Mouse (Mus musculus) kidney, postnatal 36 days (tissue): ENCODE results near the gene Pde4b.

Experiments used
- DNase-seq, 2 experiments: peaks; one replicate each; pipeline ENCODE4 v3.0.0; 2021 to 2022; ENCODE audit warnings: mixed read lengths in 2 of 2

Pde4b gene

GRCm38 (mm10) chr4:102408132-102408531 lies 320.8 kb downstream of the Pde4b start:
- no peak for DNase-seq

DNA sequence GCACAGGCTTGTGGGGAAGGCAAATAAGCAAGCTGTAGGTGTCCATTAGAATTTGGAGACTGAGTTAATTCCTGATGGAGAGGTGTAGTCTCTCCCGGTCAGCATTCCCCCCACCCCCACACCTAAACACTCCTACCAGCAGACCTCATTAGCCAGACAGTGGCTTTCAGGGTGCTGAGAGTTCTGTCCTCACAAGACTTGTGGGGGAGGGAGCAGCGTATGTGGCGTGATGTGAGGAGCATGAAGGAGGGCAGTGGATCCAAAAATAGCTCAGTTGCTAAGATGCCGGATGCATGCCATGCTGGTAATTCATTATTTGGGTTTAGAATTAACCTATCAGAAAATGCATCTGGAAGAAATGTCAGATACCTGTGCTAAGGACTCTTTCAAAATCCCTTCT lies 321.6 kb downstream of the Pde4b start:
- no peak for DNase-seq

- no peak for DNase-seq
Observed at GRCm38 (mm10) chr4:102413101-102413500, 325.8 kb downstream of the Pde4b start.

DNA sequence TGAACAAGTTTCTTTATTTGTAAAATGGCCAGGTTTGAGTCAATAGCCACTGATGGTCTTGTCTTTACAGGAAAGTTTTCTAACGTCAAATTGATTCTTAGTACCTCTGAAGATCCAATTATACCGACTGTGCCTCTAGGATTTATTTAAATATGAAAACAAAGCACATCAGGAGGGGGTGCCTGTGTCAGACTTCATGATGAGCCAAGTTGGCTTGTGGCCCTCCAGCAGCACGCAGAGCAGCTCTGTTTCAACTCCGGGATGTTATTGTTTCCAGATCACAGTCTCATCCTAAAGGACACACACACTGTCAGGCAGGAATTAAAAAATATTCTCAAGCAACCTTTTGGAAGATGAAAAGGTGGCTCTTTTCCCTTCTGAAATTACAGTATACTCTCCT lies 326.5 kb downstream of the Pde4b start:
- DNase-seq: no peak

DNA sequence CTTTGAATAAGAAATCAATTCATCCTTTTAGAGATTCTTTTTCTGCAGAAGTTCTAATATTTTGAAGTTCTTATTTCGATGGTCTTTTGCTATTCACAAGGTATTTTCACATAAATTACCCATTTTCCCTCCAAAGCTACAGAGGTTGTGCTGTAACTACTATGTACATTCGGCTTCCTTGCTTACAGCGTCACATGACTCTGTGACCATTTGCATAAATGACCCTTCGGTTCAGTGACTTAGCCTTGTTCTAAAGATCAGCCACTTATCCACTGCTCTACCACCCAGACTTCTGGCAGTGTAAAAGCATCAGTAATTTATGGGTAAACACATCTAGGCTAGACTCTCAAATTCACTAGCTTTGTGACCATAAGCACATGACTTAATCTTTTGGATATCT lies 327.3 kb downstream of the Pde4b start:
- no peak for DNase-seq

DNA sequence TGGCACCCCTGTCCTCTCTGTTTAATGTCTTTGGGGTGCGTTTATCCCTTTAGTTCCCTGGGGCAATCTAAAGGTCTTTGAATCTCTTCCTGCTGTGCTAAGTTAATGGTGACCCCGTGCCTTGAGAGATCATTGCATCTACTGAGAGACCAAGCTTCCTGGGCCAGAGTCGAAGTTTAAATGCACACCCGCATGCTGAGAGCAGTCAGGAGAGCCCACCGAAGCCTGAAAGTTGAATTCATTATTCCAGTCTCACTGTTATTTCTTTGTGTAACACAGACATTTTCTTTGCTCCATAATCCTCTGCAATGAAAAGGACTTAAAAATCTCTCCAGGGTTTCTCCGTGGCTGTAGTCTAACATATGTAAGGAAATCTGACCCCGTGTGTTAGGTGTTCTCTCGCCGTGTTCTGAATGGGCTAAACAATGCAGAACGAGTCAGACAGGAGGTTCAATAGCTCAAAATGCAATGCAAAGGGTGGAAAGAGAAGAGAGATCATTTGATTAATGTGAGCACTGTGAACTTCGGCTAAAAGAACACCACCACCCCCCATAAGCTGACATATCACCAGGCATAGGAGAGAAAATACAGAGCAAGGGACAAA lies 333.6 kb downstream of the Pde4b start:
- DNase-seq: no peak

DNA sequence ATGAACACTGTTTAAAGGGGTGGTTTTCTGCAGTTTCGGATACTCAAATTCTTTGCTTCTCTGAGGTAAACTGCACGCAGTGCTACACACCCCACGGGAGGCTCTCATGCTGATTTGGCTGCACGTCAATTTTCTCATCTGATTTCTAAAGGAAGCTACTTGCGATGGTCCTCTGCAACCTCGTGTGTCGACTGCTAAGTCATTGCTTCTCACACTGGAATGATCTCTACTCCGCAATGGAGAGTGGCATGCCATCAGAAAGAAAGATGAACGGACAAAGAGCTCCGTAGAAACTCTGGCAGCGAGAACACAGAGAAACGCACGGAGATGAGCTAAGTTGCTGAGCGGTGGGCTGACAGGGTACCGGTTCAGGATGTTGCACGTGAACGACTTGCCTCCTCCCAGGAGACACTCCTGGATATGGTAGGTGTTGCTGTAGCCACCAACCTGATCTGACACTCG lies 334.1 kb downstream of the Pde4b start:
- DNase-seq: no peak

DNA sequence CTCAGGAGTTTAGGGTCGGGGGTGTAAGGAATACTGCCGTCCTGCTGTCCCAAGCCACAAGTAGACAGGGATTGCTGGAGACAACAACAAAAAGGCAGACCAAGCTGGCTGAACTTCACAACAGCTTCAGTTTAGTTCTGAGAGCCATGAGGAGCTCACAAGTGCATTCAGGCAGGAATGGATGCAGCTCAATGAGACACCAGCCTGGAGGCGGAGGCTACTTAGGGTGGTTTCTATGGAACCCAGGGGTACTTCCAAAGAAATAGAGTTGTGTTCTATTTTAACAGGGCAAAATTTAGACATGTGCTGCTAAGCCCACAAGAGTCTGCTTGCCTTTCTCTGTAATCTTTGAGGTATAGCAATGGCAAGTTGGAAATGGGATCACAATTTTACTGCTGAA lies 336.8 kb downstream of the Pde4b start:
- DNase-seq: no peak

DNA sequence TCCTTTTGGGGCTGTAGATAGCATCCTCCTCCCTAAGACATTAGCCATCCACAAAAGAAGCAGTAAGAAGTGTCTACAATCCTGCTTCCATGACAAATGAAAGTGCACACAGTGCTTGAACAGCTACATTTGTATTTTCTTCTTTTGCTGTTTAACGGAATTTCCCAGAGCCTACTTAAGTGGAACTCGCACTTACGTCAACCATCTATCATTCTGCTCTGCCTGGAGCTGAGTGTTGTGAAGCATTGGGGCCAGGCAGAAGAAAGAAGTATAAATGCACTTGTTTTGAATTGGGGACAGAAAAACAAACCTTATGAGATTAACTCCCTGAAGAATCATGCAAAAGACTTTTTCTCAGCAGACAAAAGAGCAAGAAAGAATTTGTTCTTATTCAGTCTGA lies 338.1 kb downstream of the Pde4b start:
- DNase-seq: no peak

DNA sequence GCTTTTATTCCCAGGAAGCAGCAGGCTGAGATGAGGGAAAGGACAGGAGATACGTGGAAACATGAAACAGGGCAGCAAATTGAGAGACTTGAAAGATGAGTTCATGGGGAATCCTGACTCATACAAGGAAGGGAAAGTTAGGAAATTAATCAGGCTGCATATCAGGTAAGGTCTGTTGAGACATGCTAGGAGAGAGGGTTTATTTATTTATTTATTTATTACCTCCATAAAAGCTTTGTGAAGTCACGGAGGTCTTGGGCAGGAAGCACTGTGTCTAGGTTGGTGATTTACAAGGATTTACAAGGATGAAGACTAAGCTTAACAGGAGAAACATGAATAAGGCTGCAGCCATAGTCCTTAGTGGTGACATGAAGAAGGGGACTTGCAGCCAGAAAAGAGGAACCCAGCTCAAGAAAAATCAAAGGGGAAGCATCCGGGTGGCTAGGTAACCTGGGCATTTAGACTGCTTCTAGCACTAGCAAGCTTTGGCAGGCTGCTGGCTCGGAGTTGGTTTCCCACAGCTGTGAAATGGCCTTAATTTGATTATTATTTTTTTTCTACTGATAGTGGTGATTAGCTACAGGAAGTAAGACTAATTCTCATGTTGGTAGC lies 342.5 kb downstream of the Pde4b start:
- DNase-seq: no peak

GRCm38 (mm10) chr4:102432040-102432782 lies 344.9 kb downstream of the Pde4b start:
- peak in 1 of 2 experiments; percentile 4 for DNase-seq

GRCm38 (mm10) chr4:102439401-102440118 lies 352.2 kb downstream of the Pde4b start:
- peak; percentile 11 to 26 for DNase-seq

GRCm38 (mm10) chr4:102440119-102440481 lies 352.8 kb downstream of the Pde4b start:
- no peak for DNase-seq

GRCm38 (mm10) chr4:102443533-102443932 lies 356.2 kb downstream of the Pde4b start:
- DNase-seq: no peak

DNA sequence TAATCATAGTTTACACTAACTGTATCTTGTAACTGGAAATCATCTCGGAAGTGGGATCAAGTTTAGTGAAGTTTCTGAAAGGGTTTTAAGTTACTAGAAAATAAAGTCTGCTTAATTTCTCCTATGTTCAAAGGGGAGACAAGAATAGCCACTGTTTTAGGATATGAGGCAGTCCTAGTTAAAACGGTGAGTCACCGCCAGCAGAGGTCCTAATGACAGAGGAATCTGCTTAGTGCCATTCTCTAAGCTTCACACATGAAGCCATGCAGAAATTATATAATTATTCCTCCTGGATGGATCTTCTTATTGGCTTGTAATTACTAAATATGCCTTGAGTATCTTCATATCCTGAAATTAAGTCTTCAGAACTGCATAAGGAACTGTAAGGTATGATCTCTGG lies 357.2 kb downstream of the Pde4b start:
- no peak for DNase-seq

DNA sequence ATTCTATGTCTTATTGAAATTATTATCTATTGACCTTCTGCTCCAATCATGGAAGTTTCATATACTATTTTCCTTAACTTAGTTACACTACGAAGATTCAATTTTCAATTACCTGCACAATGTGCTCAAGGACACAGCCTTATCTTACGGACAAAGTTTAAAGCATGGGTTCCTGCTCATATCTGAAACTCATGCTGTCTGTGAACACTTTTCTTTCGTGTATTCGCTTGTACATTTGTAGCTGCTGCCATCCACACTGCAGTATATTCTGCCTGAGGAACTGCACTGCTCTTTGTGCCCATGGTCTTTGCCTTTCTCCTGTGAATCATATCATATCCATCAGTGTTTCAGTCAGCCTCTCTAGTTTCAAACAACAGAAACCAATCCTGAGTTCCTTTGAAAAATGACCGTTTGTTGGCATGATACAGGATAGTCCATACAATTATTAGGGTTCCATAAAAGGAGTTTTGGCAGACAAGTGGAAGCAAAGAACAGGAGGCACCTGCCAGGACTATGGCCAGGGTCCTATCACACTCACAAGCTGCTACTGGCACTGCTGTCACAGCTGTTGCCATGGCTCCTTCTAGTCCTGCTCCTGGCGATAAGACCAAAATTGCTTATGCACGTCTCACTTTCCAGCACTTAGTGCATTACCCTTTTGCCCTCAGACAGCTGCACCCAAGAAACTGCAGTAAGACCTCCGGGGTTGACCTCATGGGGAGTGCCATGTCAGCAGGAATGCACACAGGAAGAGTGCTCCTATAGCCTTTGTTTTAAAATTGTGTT lies 359.0 kb downstream of the Pde4b start:
- DNase-seq: no peak

GRCm38 (mm10) chr4:102456426-102456825 lies 369.1 kb downstream of the Pde4b start:
- peak; percentile 28 to 55 for DNase-seq

GRCm38 (mm10) chr4:102459216-102459999 lies 372.1 kb downstream of the Pde4b start:
- peak in 1 of 2 experiments; percentile 74 for DNase-seq

GRCm38 (mm10) chr4:102478104-102478503 lies 390.8 kb downstream of the Pde4b start:
- peak; percentile 56 to 87 for DNase-seq

DNA sequence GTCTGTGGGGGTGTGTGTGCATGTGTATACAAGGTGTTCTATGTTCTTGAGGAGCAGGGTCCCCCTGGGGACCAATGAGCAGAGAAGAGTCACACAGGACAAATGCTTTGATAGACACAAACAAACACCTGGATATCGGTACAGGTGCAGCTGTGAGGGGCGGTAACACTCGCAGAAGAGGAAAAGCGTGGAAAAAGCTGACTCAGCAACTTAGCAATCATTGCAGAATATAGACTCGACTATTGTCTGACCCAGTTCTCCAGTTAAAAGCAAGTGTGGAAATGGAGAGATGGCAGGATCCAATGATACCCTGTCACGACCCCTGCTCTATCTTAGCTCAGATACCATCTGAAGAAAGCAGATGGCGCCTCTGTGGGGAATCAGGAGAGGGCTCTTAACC lies 391.5 kb downstream of the Pde4b start:
- no peak for DNase-seq

DNA sequence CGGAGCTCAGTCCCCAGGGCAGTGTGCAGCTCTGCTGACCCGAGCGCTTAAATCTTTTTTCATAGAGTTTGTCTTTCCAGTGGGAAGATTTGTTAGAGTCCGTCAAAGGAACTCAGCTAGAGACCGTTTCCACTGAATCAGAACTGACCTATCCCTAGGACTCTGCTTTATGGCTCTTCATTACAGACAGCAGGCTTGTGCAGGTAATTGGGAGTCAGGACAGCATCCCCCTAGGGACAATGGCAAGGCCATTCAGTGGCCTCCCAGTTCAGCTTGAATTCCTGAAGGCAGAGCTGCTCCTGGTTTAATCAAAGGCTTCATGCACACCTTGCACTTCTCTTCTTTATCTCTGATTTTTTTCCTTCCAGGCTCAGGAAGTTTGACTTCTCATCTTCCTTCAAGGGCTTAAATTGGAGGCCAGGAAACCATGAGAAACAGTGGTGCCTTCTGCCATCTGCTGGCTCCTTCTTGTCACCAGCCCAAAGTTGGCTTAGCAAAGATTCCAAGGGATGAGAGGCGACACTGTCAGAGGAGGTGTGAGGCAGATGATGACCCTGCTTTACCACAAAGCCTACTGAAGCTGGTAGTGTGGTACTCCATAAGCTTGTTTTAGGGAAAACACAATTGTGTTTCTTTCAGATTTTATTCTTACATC lies 393.6 kb downstream of the Pde4b start:
- peak; percentile 42 to 54 for DNase-seq
